Mouse (Mus musculus) left cerebral cortex, adult 2 months (tissue): Measurements from ENCODE around the gene Scnm1. TPM values are rescaled to one million over a fixed set of nuclear protein-coding genes. Genes with fewer than 3 reads are reported as not detected.
"Not testable (repeated sequence)": the region's sequence is repeated elsewhere in the genome, so short reads cannot be mapped to it uniquely, and the experiment has no call there.

Experiments
- DNase-seq, 2 experiments: peaks; one replicate each; pipeline ENCODE4 v3.0.0; 2021 to 2022; ENCODE audit warnings: low spot score in 2 of 2, mixed read lengths in 1 of 2; ENCODE audit errors: extremely low spot score in 1 of 2
- H3K27ac ChIP-seq: fragments of 200-600 bp; 2 replicates; pipeline ENCODE4 v1.8.1; 2022
- H3K4me3 ChIP-seq: fragments of 200-600 bp; 2 replicates; pipeline ENCODE4 v1.8.1; 2022
- CTCF ChIP-seq: fragments of 200-600 bp; IDR thresholded peaks from 2 replicates; pipeline ENCODE4 v1.8.1; 2022; ENCODE audit warnings: antibody characterized with exemption, mild to moderate bottlenecking, moderate library complexity
- intact Hi-C: fragments of 180-260 bp; cut with DNase I; formaldehyde crosslinking; loops from one replicate; pipeline ENCODE4 v1.15.1; 2025
- total RNA-seq, 2 experiments: library from RNA; stranded (reverse); gene quantifications; 2 replicates each; pipeline ENCODE4 v1.2.3; 2021

Scnm1 gene
- total RNA-seq, 2 experiments from 2014 or later, result 45.6 to 49.7 TPM

DNA sequence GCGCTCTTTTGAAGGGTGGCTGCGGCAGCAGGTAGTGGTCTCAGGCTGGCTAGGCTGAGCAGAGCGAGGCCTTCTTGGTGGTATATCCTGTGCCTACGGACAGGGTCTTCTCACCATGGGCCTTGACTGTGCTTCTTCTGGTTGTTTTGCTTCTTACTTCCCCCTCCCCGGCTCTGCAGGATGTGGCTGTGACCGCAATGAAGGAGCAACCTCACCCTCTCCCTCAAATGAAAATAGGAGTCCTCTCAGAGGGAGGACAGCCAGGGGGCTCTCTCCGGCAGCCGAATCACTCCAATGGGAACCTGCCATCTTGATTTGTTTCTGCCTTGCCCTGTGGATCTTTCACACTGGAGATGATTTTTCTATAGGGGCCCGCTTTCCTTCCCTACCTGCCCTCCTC, 7.7 kb upstream of the Scnm1 start:
- no peak overlapping the region for H3K27ac ChIP-seq
- TF ChIP-seq CTCF, result no peak
- DNase-seq, result no peak
- intact Hi-C loops, result loop anchor here (2.0 to 5.0 kb wide), 2 partner anchors 75 to 141 kb away; partner anchors contain the start of genes Gabpb2, Mindy1 and Prune1
- no peak overlapping the region for H3K4me3 ChIP-seq

DNA sequence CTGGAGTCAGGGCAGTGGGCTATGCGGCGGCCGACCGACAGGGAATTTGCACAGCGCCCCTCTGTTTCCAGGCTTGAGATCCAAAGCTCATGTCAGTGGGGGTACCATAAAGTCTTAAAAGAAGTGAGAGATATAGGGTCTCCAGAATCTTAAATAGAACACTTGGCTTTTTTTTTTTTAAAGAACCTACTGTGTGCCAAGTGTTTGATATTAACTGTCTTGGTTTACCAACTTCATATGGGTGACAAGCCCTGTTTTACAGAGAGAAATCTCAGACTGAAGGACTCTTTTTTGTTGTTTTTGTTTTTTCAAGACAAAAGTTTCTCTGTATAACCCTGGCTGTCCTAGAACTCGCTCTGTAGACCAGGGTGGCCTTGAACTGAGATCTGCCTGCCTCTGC, 7.0 kb upstream of the Scnm1 start:
- no peak for TF ChIP-seq CTCF
- no peak overlapping the region for H3K27ac ChIP-seq
- intact Hi-C loops, result loop anchor here (2.0 to 5.0 kb wide), 2 partner anchors 76 to 142 kb away; partner anchors contain the start of genes Gabpb2, Mindy1 and Prune1
- no peak for DNase-seq
- H3K4me3 ChIP-seq, result no peak overlapping the region

DNA sequence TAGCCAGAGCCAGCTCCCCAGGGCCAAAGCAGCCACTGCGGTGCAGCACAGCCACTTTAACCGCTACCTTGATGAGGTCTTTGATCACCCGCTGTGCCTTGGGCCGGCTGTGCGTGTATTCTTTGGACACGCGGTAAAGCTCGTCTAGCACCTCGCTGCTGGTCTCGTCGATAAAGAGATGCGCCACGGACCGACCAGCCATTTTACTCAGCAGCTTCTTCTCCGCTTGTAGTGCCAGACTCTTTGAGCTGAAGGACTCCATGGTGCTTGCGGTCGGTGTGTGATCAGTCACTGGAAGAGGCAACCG, 6.4 kb upstream of the Scnm1 start:
- Histone ChIP-seq H3K27ac (no peak overlapping the region), H3K4me3 (no peak overlapping the region)
- intact Hi-C loops, result loop anchor here (2.0 to 5.0 kb wide), 2 partner anchors 77 to 142 kb away; partner anchors contain the start of genes Gabpb2, Mindy1 and Prune1
- no peak for DNase-seq
- no peak for TF ChIP-seq CTCF

DNA sequence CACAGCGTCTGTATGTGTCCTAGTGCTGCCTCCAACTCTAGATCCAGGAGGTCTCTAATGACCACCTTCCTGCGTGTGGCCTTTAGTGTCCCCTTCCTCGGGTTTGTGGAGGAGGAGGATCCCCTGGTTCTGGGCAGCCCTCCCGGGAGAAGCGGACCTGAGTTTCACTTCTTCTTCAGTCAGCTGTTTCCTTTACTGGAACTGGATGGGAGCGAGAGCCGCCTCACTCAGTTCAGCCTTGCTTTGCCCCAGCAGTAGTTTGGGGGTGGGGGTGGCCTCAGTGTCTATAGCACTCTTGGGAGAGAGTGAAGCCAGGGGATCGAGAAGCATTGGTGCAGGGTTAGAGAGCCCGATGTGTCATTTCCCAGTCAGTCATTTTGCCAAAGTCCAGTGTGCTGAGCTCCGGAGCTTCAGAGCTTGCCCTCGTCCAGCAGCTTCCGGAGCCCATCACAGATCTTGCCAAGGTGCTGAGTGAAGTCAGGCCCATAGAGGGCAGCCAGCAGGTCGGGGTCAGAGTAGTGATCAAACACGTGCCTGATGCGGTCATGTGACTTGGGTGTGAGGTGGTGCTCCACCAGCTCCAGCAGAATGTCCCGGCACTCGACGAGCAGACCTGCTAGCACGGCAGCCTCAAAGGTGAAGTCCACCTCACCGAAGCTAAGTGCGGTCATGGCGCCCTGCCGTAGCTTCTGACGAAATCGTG, 5.9 kb upstream of the Scnm1 start:
- DNase-seq, result no peak
- Histone ChIP-seq H3K27ac (no peak overlapping the region), H3K4me3 (no peak overlapping the region)
- no peak; the same call in 1 of the 2 replicates for TF ChIP-seq CTCF
- intact Hi-C loops, result loop anchor here (2.0 to 5.0 kb wide), 2 partner anchors 77 to 143 kb away; partner anchors contain the start of genes Gabpb2, Mindy1 and Prune1

DNA sequence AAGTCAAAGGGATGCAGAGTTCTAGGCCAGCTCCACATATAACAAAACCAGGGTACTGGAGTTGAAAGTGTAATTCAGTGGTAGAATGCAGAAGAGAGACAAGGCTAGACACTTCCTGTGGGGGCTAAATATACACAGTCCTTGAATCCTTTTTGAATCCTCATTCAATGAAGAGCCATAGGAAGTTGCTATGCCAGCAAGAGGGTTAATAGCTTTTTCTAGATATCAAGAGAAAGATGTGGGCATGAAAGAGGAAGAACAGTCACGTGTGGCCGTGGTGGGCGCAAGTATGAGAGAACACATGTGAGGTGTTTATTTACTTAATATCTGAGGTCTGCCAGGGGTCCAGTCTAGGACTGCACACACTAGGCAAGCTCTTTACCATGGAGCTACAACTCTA, 2.5 kb upstream of the Scnm1 start:
- intact Hi-C loops, result no loop called here
- Histone ChIP-seq H3K27ac (no peak overlapping the region), H3K4me3 (no peak overlapping the region)
- no peak for TF ChIP-seq CTCF
- no peak for DNase-seq

DNA sequence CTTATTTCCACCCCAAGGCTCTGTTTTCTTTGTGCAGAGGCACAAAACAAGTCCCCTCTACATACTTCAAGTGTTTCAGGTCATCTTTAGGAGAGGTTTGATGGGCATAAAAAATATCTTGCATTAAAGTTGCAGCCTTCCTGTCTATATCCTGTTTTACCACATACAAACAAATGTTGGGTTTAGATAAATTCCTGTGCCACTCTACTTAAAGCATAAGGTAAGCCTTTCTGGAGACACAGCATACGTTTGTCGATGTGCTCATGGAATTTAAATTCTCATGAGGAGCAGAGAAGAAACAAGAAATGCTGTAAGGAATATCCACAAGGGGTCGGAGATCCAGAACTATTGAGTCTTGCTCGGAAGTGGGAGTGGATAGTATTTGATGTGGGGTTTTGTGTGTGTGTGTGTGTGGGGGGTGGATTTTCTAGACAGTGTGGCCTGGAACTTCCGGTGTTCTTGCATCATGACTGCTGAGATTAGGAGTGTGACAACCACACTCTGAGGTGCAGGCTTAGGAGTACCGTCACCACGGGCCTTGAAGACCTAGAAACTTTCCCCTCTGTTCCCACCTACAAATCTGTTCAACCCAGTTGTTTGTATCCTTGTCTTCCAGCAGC, 1.7 kb upstream of the Scnm1 start:
- no peak for DNase-seq
- no peak overlapping the region for H3K27ac ChIP-seq
- peak overlapping the region; percentile 46 for H3K4me3 ChIP-seq
- no peak for TF ChIP-seq CTCF
- intact Hi-C loops, result no loop called here

DNA sequence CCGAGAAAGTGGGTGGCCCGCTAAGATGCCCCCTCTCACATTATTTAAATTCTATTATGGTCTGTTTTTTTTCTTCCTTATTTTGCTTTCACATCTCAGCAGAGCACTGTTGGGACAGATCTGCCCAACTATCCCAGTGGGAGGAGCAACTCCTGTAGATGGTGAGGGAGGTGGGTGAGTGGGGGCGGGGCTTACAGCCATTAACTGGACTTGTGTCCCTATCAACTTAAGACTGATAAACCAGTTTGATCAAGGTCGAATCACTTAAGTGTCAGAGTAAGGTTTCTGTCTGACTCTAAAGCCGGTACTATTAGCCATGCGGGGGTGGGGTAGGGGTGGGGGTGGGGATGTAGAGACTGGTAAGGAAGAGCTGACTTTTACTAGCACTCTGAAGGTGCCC, 1.2 kb upstream of the Scnm1 start:
- intact Hi-C loops, result no loop called here
- Histone ChIP-seq H3K27ac (peak overlapping the region; percentile 59; the same call in 1 of the 2 replicates), H3K4me3 (peak overlapping the region; percentile 46)
- TF ChIP-seq CTCF, result no peak
- no peak for DNase-seq

DNA sequence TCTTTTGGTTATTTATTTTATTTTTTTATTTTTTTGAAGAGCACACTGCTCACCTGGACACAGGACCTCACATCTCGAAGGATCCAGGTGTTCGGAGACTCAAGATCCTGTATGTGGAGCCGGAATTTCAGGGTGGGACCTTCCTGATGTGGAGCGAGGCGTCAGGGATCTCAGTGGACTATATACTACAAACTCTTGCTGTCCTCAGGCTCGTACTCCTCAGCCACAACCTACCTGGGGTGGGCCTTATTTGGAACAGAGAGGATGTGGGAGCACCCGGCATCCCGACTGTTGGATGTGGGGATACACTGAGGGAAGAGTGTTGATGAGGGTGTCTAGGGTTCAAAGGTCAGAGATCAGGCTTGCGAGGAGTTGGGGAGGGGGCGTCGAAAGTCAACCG, 322 bp upstream of the Scnm1 start:
- H3K27ac ChIP-seq, DNase-seq, intact Hi-C loops: not testable (repeated sequence)
- peak overlapping the region; percentile 67; the same call in 1 of the 2 replicates for H3K4me3 ChIP-seq

DNA sequence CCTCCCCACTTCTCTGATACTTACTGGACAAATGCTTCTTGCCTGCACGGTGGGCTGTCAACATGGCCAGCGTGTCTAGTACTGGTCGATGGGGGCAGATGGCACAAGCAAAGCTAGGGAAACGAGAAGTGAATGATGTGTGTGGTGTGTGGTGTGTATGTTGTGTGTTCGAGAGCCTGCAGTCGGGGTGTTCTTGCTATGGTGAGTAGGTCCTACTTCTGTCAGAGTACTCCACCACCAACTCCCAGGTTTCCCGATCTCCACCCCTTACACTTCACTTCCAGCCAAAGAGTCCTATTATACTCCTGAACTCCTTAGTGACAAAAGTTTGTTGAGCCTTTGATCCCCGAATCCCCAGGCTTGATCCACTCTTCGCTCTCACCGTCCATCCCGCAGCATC, 635 bp downstream of the Scnm1 start:
- intact Hi-C loops, result no loop called here
- no peak for DNase-seq
- no peak for TF ChIP-seq CTCF
- peak overlapping the region; percentile 67 for H3K4me3 ChIP-seq
- H3K27ac ChIP-seq, result peak overlapping the region; percentile 90

DNA sequence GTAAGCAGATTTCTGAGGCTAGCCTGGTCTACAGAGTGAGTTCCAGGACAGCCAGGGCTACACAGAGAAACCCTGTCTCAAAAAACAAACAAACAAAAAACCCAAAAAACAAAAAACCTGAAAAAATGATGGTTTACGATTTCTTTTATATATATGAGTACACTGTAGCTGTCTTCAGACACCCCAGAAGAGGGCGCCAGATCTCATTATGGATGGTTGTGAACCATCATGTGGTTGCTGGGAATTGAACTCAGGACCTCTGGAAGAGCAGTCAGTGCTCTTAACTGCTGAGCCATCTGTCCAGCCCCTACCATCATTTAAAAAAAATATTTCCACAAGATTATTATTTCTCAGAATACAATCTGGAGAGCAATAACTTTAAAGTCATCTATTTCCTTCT, 1.4 kb downstream of the Scnm1 start:
- H3K4me3 ChIP-seq, H3K27ac ChIP-seq, intact Hi-C loops, DNase-seq: not testable (repeated sequence)
- peak; percentile 42 for TF ChIP-seq CTCF

DNA sequence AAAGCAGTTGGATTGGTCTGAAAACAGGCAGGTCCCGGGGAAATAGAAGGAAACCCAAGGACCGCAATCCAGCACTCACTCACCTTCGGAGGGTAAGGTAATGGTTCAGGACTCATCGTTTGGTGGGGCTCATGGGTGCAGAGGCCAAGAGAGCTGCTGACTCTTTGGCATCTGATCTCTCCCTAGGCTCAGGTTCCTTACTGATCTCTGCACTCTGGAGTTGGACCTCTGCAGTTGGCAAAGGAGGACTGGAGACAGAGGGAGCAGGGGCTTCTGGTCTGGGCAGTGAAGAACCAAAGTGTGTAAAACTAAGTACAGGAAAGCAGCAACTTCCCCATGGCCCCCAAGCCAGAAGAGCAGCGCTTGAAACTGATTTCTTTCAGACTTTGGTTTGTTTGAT, 3.7 kb downstream of the Scnm1 start:
- H3K27ac ChIP-seq, result no peak overlapping the region
- TF ChIP-seq CTCF, result no peak
- no peak overlapping the region for H3K4me3 ChIP-seq
- intact Hi-C loops, result no loop called here
- DNase-seq, result no peak

DNA sequence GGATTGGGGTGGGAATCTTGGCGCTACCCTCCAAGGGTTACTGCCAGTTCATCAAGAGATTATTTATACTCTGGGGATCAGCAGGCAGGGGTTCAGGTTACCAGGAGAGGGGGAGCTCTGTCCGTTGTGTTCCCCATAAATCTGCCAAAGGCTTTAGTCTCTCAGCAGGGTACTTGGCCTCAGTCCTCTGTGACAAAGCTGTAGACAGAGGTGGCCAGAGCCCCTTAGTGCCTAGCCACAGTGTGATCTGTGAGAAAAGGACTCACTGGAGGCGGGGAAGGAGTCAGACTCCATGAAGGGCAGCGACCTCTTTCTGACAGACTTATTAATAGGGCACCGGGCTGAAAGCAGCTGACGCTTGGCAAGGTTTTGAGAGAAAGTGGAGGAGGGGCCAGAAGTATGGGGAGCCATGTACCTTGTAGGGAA, 4.6 kb downstream of the Scnm1 start:
- intact Hi-C loops, result no loop called here
- no peak for DNase-seq
- no peak for TF ChIP-seq CTCF
- Histone ChIP-seq H3K4me3 (no peak overlapping the region), H3K27ac (no peak overlapping the region)
